8 mouse cellular contexts compared by ENCODE assay signal in the genomic region with DNA sequence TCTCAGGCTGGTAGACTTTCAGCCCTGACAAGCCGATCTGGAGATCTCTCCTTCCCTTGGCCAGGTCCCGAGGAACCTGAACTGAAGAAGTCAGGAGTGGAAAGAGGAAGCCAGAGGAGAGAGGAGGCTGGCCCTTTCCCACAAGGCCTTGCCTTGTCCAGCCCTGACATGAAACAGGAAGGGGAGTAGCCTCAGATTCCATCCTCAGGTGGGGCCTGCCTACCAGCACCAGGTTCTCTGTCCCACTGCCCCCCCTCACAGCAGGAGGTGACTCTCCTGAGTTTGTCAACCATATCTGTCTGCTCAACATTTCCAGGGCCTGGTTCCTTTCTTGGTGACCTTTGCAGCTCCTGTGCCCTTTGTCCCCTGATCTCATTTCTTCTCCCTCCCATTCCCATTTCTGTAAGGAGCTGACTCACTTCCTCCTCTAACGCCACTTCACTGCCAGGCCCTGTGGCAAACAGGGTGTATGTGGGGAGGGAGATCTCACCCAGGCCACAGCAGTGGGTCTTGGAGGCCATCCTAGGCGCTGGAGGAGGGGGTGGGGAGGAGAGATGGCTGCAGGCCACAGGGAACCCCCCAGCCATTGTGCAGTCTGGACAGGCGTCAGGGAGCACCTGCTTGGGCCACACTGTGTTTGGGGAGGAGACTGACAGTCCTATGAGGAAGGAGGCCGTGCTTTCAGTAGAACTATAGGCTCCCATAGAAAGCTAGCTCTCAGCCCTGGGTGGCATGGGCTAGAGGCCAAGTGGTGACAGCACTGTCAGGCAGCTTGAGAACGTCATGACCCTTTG. TPM values are rescaled to one million over a fixed set of nuclear protein-coding genes. Genes with fewer than 3 reads are reported as not detected.
DNase-seq lines count a peak whose midpoint lies in the region; ATAC-seq and TF ChIP-seq lines count a peak whose summit lies in the region.
"Had no signal": no experiment of that assay in that cellular context is flagged by ENCODE, and none has a peak within 500 bp of the region (broad histone marks: within the 10 kb centered on the region; RNA-seq: fewer than 3 reads in every experiment).

No protein-coding gene starts in this region.

- H3K4me2 ChIP-seq in embryonic facial prominence, embryonic 14.5 days (ENCODE audit: low read depth, low read length): no peak overlapping the region
- H3K4me2 ChIP-seq in hindbrain, embryonic 14.5 days (replicated peaks): no peak overlapping the region
- H3K4me2 ChIP-seq in liver, embryonic 11.5 days: peak overlapping the region; percentile 70
- H3K4me2 ChIP-seq in neural tube, embryonic 14.5 days (ENCODE audit: low read depth, low read length): no peak overlapping the region

- H3K9me3 ChIP-seq in MEL (replicated peaks; ENCODE audit: insufficient read depth, low read length): no peaks in the 10 kb centered on the region
- no peaks in the 10 kb centered on the region for H3K9me3 ChIP-seq in embryonic facial prominence, embryonic 14.5 days (ENCODE audit: control insufficient read depth, low read length)
- no peaks in the 10 kb centered on the region for H3K9me3 ChIP-seq in hindbrain, embryonic 14.5 days (ENCODE audit: control insufficient read depth, low read length)
- no peaks in the 10 kb centered on the region for H3K9me3 ChIP-seq in liver, embryonic 11.5 days (ENCODE audit: control insufficient read depth, low read length)
- H3K9me3 ChIP-seq in neural tube, embryonic 14.5 days (ENCODE audit: control insufficient read depth, low read length): no peaks in the 10 kb centered on the region

- peak overlapping the region; percentile 95 for H3K27ac ChIP-seq in MEL (ENCODE audit: control insufficient read depth, low read depth, low read length)
- H3K27ac ChIP-seq in embryonic facial prominence, embryonic 14.5 days (replicated peaks; ENCODE audit: low read depth, low read length): peak overlapping the region; percentile 77
- H3K27ac ChIP-seq in hindbrain, embryonic 14.5 days: peak overlapping the region; percentile 34
- peak overlapping the region; percentile 98 for H3K27ac ChIP-seq in liver, embryonic 11.5 days (ENCODE audit: low read depth, low read length)
- no peak overlapping the region for H3K27ac ChIP-seq in neural tube, embryonic 14.5 days (ENCODE audit: low read depth, low read length)

- H3K79me2 ChIP-seq in C2C12 (ENCODE audit: control insufficient read depth, insufficient read depth) (peaks cover 84% of the 10 kb centered on the region), MEL (ENCODE audit: control insufficient read depth, insufficient read depth, low read length, poor library complexity) (no peaks in the 10 kb centered on the region; the same call in 1 of the 2 replicates)

- no peak for ATAC-seq in embryonic facial prominence, embryonic 14.5 days (ENCODE audit: low read depth)
- ATAC-seq in hindbrain, embryonic 14.5 days (ENCODE audit: low FRiP score): no peak; the same call in 1 of the 2 replicates
- ATAC-seq in liver, embryonic 11.5 days (replicated peaks; ENCODE audit: low FRiP score): no peak
- no peak for ATAC-seq in neural tube, embryonic 14.5 days (ENCODE audit: low read depth)

- H3K79me3 ChIP-seq in C2C12 (ENCODE audit: low read depth): peaks cover 45% of the 10 kb centered on the region

- peaks cover 28 to 41% of the 10 kb centered on the region in 2 experiments for H3K4me1 ChIP-seq in MEL (ENCODE audit: control insufficient read depth in 1 of 2, insufficient read depth in 2 of 2, low read length in 2 of 2)
- peaks cover 44% of the 10 kb centered on the region for H3K4me1 ChIP-seq in embryonic facial prominence, embryonic 14.5 days (ENCODE audit: control insufficient read depth, insufficient read depth, low read length)
- peaks cover 43% of the 10 kb centered on the region for H3K4me1 ChIP-seq in hindbrain, embryonic 14.5 days (replicated peaks; ENCODE audit: control insufficient read depth, insufficient read depth, low read length)
- peaks cover 85% of the 10 kb centered on the region for H3K4me1 ChIP-seq in liver, embryonic 11.5 days (replicated peaks; ENCODE audit: control insufficient read depth, insufficient read depth, low read length)
- peaks cover 40% of the 10 kb centered on the region for H3K4me1 ChIP-seq in neural tube, embryonic 14.5 days (ENCODE audit: control insufficient read depth, insufficient read depth, low read length)

- no peaks in the 10 kb centered on the region for H3K27me3 ChIP-seq in C2C12 (ENCODE audit: control insufficient read depth, insufficient read depth, insufficient read length)
- no peaks in the 10 kb centered on the region for H3K27me3 ChIP-seq in MEL (ENCODE audit: control insufficient read depth in 1 of 2, insufficient read depth in 2 of 2, low read length in 2 of 2)
- H3K27me3 ChIP-seq in embryonic facial prominence, embryonic 14.5 days (replicated peaks; ENCODE audit: control insufficient read depth, insufficient read depth, low read length): no peaks in the 10 kb centered on the region
- H3K27me3 ChIP-seq in hindbrain, embryonic 14.5 days (ENCODE audit: control insufficient read depth, insufficient read depth, low read length): no peaks in the 10 kb centered on the region
- no peaks in the 10 kb centered on the region for H3K27me3 ChIP-seq in liver, embryonic 11.5 days (replicated peaks; ENCODE audit: control insufficient read depth, insufficient read depth, low read length)
- no peaks in the 10 kb centered on the region for H3K27me3 ChIP-seq in neural tube, embryonic 14.5 days (ENCODE audit: control insufficient read depth, insufficient read depth, low read length)

- no peak for TF ChIP-seq RAD21 in MEL (IDR thresholded peaks at IDR 0.05; ENCODE audit: low read depth, low read length)

- 55% methylated on average over 6 of the region's 7 CpGs for WGBS in embryonic facial prominence, embryonic 14.5 days
- WGBS in hindbrain, embryonic 14.5 days: 48% methylated on average over 7 of the region's 7 CpGs
- WGBS in liver, embryonic 11.5 days: 40% methylated on average over 7 of the region's 7 CpGs
- 58% methylated on average over 7 of the region's 7 CpGs for WGBS in neural tube, embryonic 14.5 days

- H3K9ac ChIP-seq in MEL (ENCODE audit: control insufficient read depth, low read depth, low read length, poor library complexity, severe bottlenecking): peak overlapping the region; percentile 75
- H3K9ac ChIP-seq in embryonic facial prominence, embryonic 14.5 days (ENCODE audit: low read depth, low read length): no peak overlapping the region; the same call in 1 of the 2 replicates
- H3K9ac ChIP-seq in hindbrain, embryonic 14.5 days: peak overlapping the region; percentile 29
- H3K9ac ChIP-seq in liver, embryonic 11.5 days (ENCODE audit: low read depth, low read length): peak overlapping the region; percentile 58
- 0 out of 2 replicates have a peak overlapping the region, but pooled peaks have one; percentile 11 for H3K9ac ChIP-seq in neural tube, embryonic 14.5 days (replicated peaks; ENCODE audit: low read depth, low read length)

- no peak overlapping the region for H3K4me3 ChIP-seq in C2C12 (ENCODE audit: insufficient read depth, poor library complexity, severe bottlenecking)
- peak overlapping the region; percentile 29 to 54; a peak in 3 of 4 replicates for H3K4me3 ChIP-seq in MEL (ENCODE audit: control insufficient read depth in 1 of 2, insufficient read depth in 1 of 2, low read depth in 2 of 2, low read length in 2 of 2)
- H3K4me3 ChIP-seq in embryonic facial prominence, embryonic 14.5 days (ENCODE audit: low read depth, low read length): no peak overlapping the region
- no peak overlapping the region for H3K4me3 ChIP-seq in hindbrain, embryonic 14.5 days (replicated peaks; ENCODE audit: low read length)
- H3K4me3 ChIP-seq in liver, embryonic 11.5 days (ENCODE audit: low read depth, low read length): peak overlapping the region; percentile 31
- H3K4me3 ChIP-seq in neural tube, embryonic 14.5 days (ENCODE audit: low read depth, low read length): no peak overlapping the region

- H3ac ChIP-seq in C2C12 (ENCODE audit: control insufficient read depth, insufficient read length, low read depth): peak overlapping the region; percentile 31

- peak; percentile 22 to 88; a peak in 2 of 4 replicates for TF ChIP-seq POLR2A in MEL (IDR thresholded peaks at IDR 0.05; ENCODE audit: control insufficient read depth in 1 of 2, insufficient read depth in 1 of 2, low read depth in 1 of 2, low read length in 2 of 2, poor library complexity in 1 of 2)

- peak; percentile 88 for DNase-seq in MEL (ENCODE audit: low read depth, low spot score)
- DNase-seq in embryonic facial prominence, embryonic 14.5 days (ENCODE audit: low spot score): no peak
- no peak for DNase-seq in hindbrain, embryonic 14.5 days (ENCODE audit: low spot score)
- DNase-seq in liver, embryonic 11.5 days (ENCODE audit: low spot score): no peak
- no peak for DNase-seq in gastrocnemius, adult 8-10 months (ENCODE audit: low spot score in 2 of 2)

- peak; percentile 18 to 60; a peak in 3 of 4 replicates for TF ChIP-seq EP300 in MEL (IDR thresholded peaks at IDR 0.05; ENCODE audit: low read depth in 1 of 2, low read length in 2 of 2)

- H3K36me3 ChIP-seq in C2C12 (ENCODE audit: control insufficient read depth, insufficient read depth) (peaks cover 4% of the 10 kb centered on the region), MEL (ENCODE audit: control insufficient read depth in 1 of 2, insufficient read depth in 2 of 2, low read length in 2 of 2) (peaks cover 0 to 38% of the 10 kb centered on the region in 2 experiments; a peak in 2 of 4 replicates)
- H3K36me3 ChIP-seq in embryonic facial prominence, embryonic 14.5 days (ENCODE audit: control insufficient read depth, insufficient read depth, low read length): no peaks in the 10 kb centered on the region
- 0 out of 2 replicates have a peak, but pooled peaks cover 2% of the 10 kb centered on the region for H3K36me3 ChIP-seq in hindbrain, embryonic 14.5 days (replicated peaks; ENCODE audit: control insufficient read depth, insufficient read depth)
- 0 out of 2 replicates have a peak, but pooled peaks cover 3% of the 10 kb centered on the region for H3K36me3 ChIP-seq in liver, embryonic 11.5 days (ENCODE audit: control insufficient read depth, insufficient read depth, low read length)
- H3K36me3 ChIP-seq in neural tube, embryonic 14.5 days (ENCODE audit: control insufficient read depth, insufficient read depth, low read length): no peaks in the 10 kb centered on the region

- TF ChIP-seq CTCF in C2C12 (IDR thresholded peaks at IDR 0.05; ENCODE audit: control insufficient read depth, insufficient read depth, insufficient read length) (no peak), MEL (IDR thresholded peaks at IDR 0.05 in 2 of 3, conservative IDR thresholded peaks at IDR 0.05 in 1 of 3; ENCODE audit: control insufficient read depth in 1 of 3, insufficient read depth in 1 of 3, low read depth in 2 of 3, low read length in 3 of 3, poor library complexity in 1 of 3, severe bottlenecking in 1 of 3) (no peak)

RNA-seq across cellular contexts. Expression of gene Gm10277, which starts 1.6 kb away (rescaled TPM):
- polyA plus RNA-seq in C2C12 (2012; fragmentation: generic; extraction: Trizol): 0.33 TPM
- 0.16 and 0.35 TPM in 2 replicates for total RNA-seq in MEL (2012; rRNA removed)
- under 1 TPM in 1 of 2 experiments, not detected in 1; 0.19 TPM for polyA plus RNA-seq in MEL (2012; ENCODE audit: insufficient read depth in 1 of 2, insufficient read length in 2 of 2, low read depth in 1 of 2, low replicate concordance in 2 of 2, missing spikeins in 1 of 2)
- polyA plus RNA-seq in embryonic facial prominence, embryonic 14.5 days (2014; fragmentation: Nextera tagmentation; extraction: Ambion mirVana): 0.26 and 0.46 TPM in 2 replicates
- 0.69 and 1.4 TPM in 2 replicates for polyA plus RNA-seq in hindbrain, embryonic 14.5 days (2014; fragmentation: Nextera tagmentation; extraction: Ambion mirVana)
- polyA plus RNA-seq in liver, embryonic 11.5 days (2014; fragmentation: Nextera tagmentation; extraction: Ambion mirVana): 1.5 and 2.0 TPM in 2 replicates
- 2.1 and 2.4 TPM in 2 replicates for polyA plus RNA-seq in neural tube, embryonic 14.5 days (2014; fragmentation: Nextera tagmentation; extraction: Ambion mirVana)
- not detected for total RNA-seq in gastrocnemius, adult 8-10 months (2022)
- total RNA-seq: layer of hippocampus, adult 18-20 months had no signal

RNA-seq across cellular contexts. Expression of gene Myo18a, which starts 22.9 kb away (rescaled TPM):
- polyA plus RNA-seq in C2C12 (2012; fragmentation: generic; extraction: Trizol) (57.0 TPM), MEL (2012; ENCODE audit: insufficient read depth in 1 of 2, insufficient read length in 2 of 2, low read depth in 1 of 2, low replicate concordance in 2 of 2, missing spikeins in 1 of 2) (10 to 100 TPM in 1 of 2 experiments, not detected in 1; 18.0 TPM)
- 10.8 and 13.1 TPM in 2 replicates for total RNA-seq in MEL (2012; rRNA removed)
- polyA plus RNA-seq in embryonic facial prominence, embryonic 14.5 days (2014; fragmentation: Nextera tagmentation; extraction: Ambion mirVana): 39.8 and 44.1 TPM in 2 replicates
- 42.1 and 43.7 TPM in 2 replicates for polyA plus RNA-seq in hindbrain, embryonic 14.5 days (2014; fragmentation: Nextera tagmentation; extraction: Ambion mirVana)
- 37.1 and 38.3 TPM in 2 replicates for polyA plus RNA-seq in liver, embryonic 11.5 days (2014; fragmentation: Nextera tagmentation; extraction: Ambion mirVana)
- 35.7 and 42.6 TPM in 2 replicates for polyA plus RNA-seq in neural tube, embryonic 14.5 days (2014; fragmentation: Nextera tagmentation; extraction: Ambion mirVana)
- total RNA-seq in gastrocnemius, adult 8-10 months (2022): 100 to 1,000 TPM; 309 to 400 (median 330) TPM

Comparison
In these comparisons a context has a peak if more than half of its experiments do, and no peak if none do; other contexts are left out.
1. H3K4me3 ChIP-seq: peak in MEL (2 of 2) and liver, embryonic 11.5 days (single experiment); none in C2C12 (single experiment), embryonic facial prominence, embryonic 14.5 days (single experiment), hindbrain, embryonic 14.5 days (single experiment) and neural tube, embryonic 14.5 days (single experiment).